Mouse (Mus musculus) intestine, embryonic 14.5 days (tissue): ENCODE results near the gene Xrra1. TPM values are rescaled to one million over a fixed set of nuclear protein-coding genes. Genes with fewer than 3 reads are reported as not detected.
A peak's percentile ranks its signal among the peaks of the same experiment; 100 is the strongest.
"Not testable (repeated sequence)": the region's sequence is repeated elsewhere in the genome, so short reads cannot be mapped to it uniquely, and the experiment has no call there.

Experiments
- ATAC-seq: fragments of 200-750 bp; cut with Nextera tagmentation; replicated peaks from 2 replicates; pipeline ENCODE4 v1.8.0; 2017; ENCODE audit warnings: low read depth, moderate number of reproducible peaks, moderate TSS enrichment, moderate library complexity; ENCODE audit not compliant: low FRiP score, low TSS enrichment
- DNase-seq: peaks from one replicate; pipeline ENCODE4 v3.0.0-alpha.2; 2018; ENCODE audit warnings: low spot score
- H3K27ac ChIP-seq: fragments of 300-500 bp; sonication (generic); 2 replicates; pipeline ENCODE4 v1.5.1; 2014; ENCODE audit warnings: low read depth, mild to moderate bottlenecking, control low read depth
- H3K27me3 ChIP-seq: fragments of 300-500 bp; sonication (generic); replicated peaks from 2 replicates; pipeline ENCODE4 v1.6.1; 2014; ENCODE audit warnings: low read length, control low read depth; ENCODE audit not compliant: control insufficient read depth, insufficient read depth
- H3K36me3 ChIP-seq: fragments of 300-500 bp; sonication (generic); 2 replicates; pipeline ENCODE4 v1.6.1; 2014; ENCODE audit warnings: low read length, control low read depth; ENCODE audit not compliant: control insufficient read depth, insufficient read depth
- H3K4me1 ChIP-seq: fragments of 300-500 bp; sonication (generic); replicated peaks from 2 replicates; pipeline ENCODE4 v1.6.1; 2014; ENCODE audit warnings: low read length, control low read depth, mixed read lengths; ENCODE audit not compliant: control insufficient read depth, insufficient read depth
- H3K4me2 ChIP-seq: fragments of 300-500 bp; sonication (generic); 2 replicates; pipeline ENCODE4 v1.6.1; 2014; ENCODE audit warnings: low read length
- H3K4me3 ChIP-seq: fragments of 300-500 bp; sonication (generic); 2 replicates; pipeline ENCODE4 v1.5.1; 2014; ENCODE audit warnings: low read depth, low read length, control low read depth, mixed read lengths
- H3K9ac ChIP-seq: fragments of 300-500 bp; sonication (generic); 2 replicates; pipeline ENCODE4 v1.6.1; 2014; ENCODE audit warnings: mild to moderate bottlenecking, low read length
- H3K9me3 ChIP-seq: fragments of 300-500 bp; sonication (generic); 2 replicates; pipeline ENCODE4 v1.6.1; 2016; ENCODE audit warnings: low read length, control low read depth; ENCODE audit not compliant: control insufficient read depth
- WGBS: fragments of 180-500 bp; shearing (Covaris S2); extraction: QIAGEN DNeasy Blood & Tissue Kit; methylation state at CpG from one replicate; pipeline ENCODE4 v1.1.7; 2014; 5-methylcytosine and 5-hydroxymethylcytosine counted together
- polyA plus RNA-seq: library from polyadenylated mRNA; unstranded; fragments of >200 nt; fragmentation: Nextera tagmentation; extraction: Ambion mirVana; gene quantifications from 2 replicates; pipeline ENCODE4 v1.2.1, GENCODE M21; 2014

The Xrra1 gene
- polyA plus RNA-seq, 1 experiment from 2014 or later, result 0.27 TPM

DNA sequence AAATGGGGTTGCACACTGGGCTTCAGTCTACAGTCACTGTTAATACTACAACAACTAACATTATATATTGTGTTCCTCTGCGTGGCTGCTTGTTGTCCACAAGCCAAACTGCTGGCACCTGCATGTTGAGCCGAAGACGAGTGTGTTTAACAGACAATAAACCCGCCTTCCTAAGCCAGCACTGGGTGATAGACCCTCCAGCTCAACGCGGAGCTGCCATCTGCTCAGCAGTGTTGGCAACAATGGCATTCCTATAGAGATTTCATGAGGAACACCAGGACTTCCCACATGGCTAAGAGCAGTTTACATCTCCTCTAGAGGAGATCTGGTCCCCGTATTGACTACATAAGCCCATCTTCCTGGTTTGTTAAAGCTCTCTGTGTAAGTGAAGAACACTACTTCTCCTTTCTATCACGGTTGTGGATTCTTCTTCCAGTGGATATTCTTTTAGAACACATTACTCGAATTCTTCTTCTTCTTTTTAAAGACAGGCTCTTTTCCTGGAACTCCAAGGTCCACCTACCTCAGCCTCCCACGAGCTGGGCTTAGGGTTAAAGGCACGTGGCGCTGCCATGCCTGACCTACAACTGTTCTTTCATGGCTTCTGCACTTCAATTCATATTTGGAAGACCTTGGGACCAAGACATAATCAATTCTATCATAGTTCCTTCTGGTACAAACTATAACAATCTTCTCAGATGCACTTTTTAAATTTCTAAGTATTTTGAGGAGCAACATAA is 98.5 kb downstream of the Xrra1 start:
- 81% methylated on average over 12 of the region's 12 CpGs for WGBS
- H3K27me3 ChIP-seq, result no peaks in the 10 kb centered on the region
- DNase-seq (peak; percentile 31), ATAC-seq (no peak)
- H3K27ac ChIP-seq, result no peak overlapping the region
- no peaks in the 10 kb centered on the region for H3K9me3 ChIP-seq
- H3K9ac ChIP-seq, result no peak overlapping the region
- H3K36me3 ChIP-seq, result peaks cover 7% of the 10 kb centered on the region; the same call in 1 of the 2 replicates
- no peak overlapping the region for H3K4me3 ChIP-seq
- H3K4me2 ChIP-seq, result no peak overlapping the region
- H3K4me1 ChIP-seq, result peaks cover 5% of the 10 kb centered on the region; the same call in 1 of the 2 replicates

DNA sequence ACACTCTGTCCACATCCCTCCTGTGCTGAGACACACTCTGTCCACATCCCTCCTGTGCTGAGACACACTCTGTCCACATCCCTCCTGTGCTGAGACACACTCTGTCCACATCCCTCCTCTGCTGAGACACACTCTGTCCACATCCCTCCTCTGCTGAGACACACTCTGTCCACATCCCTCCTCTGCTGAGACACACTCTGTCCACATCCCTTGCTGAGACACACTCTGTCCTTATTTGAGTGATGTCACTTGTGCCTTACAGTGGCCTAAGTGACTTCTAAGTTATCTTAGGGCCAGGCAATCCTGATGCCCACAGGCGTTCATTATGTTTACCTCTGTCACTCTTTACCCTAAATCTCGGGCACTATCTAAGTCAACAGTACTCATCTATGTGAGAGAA is 101.7 kb downstream of the Xrra1 start:
- DNase-seq, ATAC-seq, H3K27ac ChIP-seq, H3K27me3 ChIP-seq, H3K36me3 ChIP-seq, H3K4me2 ChIP-seq, H3K4me3 ChIP-seq, H3K9ac ChIP-seq, H3K9me3 ChIP-seq: not testable (repeated sequence)
- 27% methylated on average over 2 of the region's 2 CpGs for WGBS
- H3K4me1 ChIP-seq, result peaks cover 15% of the 10 kb centered on the region

DNA sequence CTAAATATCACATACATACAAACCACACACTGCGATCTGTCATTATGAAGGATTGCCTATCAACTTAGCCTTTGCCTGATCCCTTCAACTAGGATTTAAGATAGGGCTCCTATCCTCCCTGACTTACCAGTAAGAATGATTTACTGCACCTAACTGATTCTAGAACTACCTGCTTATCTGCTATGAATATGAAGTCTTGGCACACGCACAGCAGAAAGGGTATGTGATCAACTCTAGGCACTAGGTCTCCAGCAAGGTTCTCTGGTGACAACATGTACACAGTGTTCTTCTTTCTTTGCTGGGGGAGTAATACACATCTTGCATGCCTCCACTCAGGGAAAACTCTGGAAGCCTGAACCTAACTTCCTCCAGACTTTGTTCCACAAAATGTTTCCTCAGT is 102.6 kb downstream of the Xrra1 start:
- Histone ChIP-seq H3K4me1 (peaks cover 24% of the 10 kb centered on the region), H3K27me3 (no peaks in the 10 kb centered on the region), H3K27ac (no peak overlapping the region), H3K36me3 (no peaks in the 10 kb centered on the region), H3K9me3 (no peaks in the 10 kb centered on the region), H3K4me3 (no peak overlapping the region), H3K4me2 (no peak overlapping the region), H3K9ac (no peak overlapping the region)
- no peak for DNase-seq
- 83% methylated on average over 2 of the region's 2 CpGs for WGBS
- no peak for ATAC-seq

DNA sequence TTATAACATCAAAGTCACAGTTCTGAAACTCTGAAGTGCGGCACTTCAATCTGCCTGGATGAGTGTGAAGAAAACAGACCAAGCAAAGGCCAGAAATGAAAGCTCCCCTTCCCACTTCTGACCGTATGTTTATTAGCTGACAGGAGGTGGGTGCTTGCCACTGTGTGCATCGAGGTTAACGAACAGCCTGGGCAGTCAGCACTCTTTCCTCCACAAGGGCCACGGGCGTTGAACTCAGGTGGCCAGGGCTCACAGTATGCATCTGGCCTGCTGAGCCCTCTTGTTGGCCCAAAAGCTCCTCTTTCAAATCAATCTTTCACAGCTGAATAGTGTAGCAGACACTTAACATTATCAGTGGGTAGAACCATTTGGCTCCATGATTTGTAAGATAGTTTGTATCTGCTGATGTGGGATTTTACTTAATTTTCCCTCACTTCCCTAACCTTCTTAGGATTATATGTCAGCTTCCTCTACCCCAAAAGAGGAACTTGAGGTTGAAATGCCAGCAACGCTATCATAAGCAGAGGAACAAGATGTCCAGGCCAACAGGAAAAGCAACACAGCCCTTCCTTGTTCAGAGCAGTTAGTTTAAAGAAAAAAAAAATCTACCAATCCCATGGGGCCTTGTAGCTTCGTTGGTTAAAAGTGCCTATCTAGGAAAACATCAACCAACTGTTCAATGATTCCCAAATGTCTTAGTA is 103.8 kb downstream of the Xrra1 start:
- no peaks in the 10 kb centered on the region for H3K9me3 ChIP-seq
- DNase-seq (no peak), ATAC-seq (no peak)
- H3K4me2 ChIP-seq, result no peak overlapping the region
- H3K4me1 ChIP-seq, result peaks cover 26% of the 10 kb centered on the region
- H3K27me3 ChIP-seq, result no peaks in the 10 kb centered on the region
- H3K4me3 ChIP-seq, result no peak overlapping the region
- H3K27ac ChIP-seq, result no peak overlapping the region
- H3K9ac ChIP-seq, result no peak overlapping the region
- WGBS, result 68% methylated on average over 8 of the region's 8 CpGs
- no peaks in the 10 kb centered on the region for H3K36me3 ChIP-seq

DNA sequence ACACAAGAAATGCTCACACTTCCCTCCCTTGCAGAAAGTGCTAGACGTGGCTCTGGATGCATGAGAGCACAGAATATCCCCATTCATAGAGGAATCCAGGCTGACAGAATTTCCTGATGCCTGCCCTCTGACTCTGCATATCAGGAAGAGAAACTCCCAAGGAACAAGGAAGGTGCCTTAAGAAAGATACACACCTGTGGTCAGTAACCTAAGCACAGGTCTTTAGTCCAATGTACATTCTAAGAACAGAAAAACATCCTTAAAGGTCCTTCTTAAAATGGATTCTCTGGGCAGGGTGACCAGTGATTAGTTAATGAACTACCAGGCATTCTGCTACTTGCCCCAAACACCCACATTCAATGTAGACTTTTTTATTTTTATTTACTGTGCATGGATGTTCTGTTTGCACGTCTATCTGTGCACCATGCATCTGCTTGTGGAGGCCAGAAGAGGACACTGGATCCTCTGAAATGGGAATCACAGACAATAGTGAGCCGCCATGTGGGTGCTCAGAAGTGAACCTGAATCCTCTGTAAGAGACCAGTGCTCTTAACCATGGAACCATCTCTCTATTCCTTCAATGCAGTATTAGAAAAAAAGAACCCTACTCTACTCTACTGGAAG is 104.4 kb downstream of the Xrra1 start:
- ATAC-seq (no peak), DNase-seq (peak; percentile 27)
- Histone ChIP-seq H3K4me2 (no peak overlapping the region), H3K4me1 (peaks cover 26% of the 10 kb centered on the region), H3K27me3 (no peaks in the 10 kb centered on the region), H3K9ac (no peak overlapping the region), H3K4me3 (no peak overlapping the region), H3K36me3 (no peaks in the 10 kb centered on the region), H3K9me3 (no peaks in the 10 kb centered on the region), H3K27ac (no peak overlapping the region)
- WGBS, result 85% methylated on average over 3 of the region's 3 CpGs

DNA sequence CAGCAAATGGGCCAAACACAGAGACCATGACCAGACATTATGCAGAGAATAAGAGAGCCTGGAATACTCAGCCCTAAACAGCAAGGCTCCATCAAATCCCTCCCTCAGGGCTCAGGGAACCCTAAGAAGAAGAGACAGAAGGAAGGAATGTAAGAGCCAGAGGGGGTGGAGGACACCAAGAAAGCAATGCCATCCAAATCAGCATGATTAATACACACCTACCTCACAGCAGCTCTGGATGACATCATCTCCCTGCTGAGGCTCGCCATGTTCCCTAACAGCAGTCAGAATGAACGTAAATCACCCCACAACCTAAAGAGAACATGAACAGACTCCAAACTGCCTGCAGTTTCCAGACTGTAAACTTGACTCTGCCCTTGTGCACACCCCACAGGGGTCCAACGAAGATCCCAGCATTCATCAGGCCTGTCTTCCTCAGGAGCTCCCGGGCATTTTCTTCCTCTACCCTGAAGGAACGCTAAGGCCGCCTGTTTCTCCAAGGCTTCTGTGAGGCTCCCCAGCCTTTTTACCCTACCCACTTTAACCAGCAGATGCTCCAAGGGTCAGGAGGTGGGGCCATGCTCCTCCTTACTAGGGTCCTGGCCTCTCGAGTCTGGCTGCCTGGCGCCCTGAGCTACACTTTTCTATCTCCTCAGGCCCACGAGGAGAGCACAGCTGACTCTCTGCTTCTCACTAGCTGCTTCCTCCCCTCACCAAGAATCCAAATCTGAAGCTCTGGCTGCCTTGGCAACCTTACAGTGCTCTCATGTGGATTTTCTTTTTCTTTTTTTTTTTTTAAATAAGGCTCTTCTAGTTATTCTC is 106.3 kb downstream of the Xrra1 start:
- Histone ChIP-seq H3K4me1 (peaks cover 30% of the 10 kb centered on the region), H3K27me3 (no peaks in the 10 kb centered on the region), H3K9ac (no peak overlapping the region), H3K4me3 (0 out of 2 replicates have a peak overlapping the region, but pooled peaks have one; percentile 2), H3K27ac (peak overlapping the region; percentile 82), H3K36me3 (no peaks in the 10 kb centered on the region), H3K9me3 (no peaks in the 10 kb centered on the region), H3K4me2 (peak overlapping the region; percentile 34)
- DNase-seq, result peak; percentile 66
- peak; percentile 68 for ATAC-seq
- 17% methylated on average over 9 of the region's 9 CpGs for WGBS

DNA sequence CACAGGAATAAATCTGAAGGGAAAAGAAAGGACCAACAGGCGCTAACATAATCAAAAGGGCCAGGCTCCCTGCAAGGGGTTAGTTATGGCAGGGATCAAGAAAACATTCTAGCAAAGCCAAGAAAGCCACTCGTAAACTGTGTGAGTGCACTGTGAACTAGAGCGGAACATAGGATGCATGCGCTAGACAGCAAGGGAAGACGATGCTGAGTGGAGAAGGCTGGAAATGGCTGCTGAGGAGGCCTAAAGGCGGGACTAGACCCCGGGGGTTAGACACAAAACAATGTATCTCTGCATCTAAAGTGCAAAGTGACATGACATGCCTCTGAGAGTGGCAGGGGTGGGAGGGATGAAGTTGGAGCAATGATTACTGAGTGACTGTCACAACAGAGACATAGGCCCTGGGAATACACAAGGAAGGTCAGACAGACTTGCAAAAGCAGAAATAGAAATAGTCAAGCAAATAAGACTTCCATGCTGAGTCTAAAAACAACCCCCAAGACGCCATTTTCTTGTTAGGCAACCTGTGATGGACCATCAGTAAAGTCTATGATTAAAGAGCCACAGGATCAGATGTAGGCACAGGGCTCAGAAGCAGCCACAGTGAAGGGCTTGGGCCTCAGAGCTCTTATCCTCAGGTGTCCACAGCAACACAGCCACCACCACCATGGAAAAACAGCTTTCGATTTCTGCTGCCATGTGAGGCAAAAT is 107.2 kb downstream of the Xrra1 start:
- Histone ChIP-seq H3K9ac (no peak overlapping the region), H3K27me3 (no peaks in the 10 kb centered on the region), H3K4me2 (peak overlapping the region; percentile 34), H3K9me3 (no peaks in the 10 kb centered on the region), H3K4me1 (peaks cover 29% of the 10 kb centered on the region), H3K4me3 (no peak overlapping the region), H3K36me3 (no peaks in the 10 kb centered on the region), H3K27ac (peak overlapping the region; percentile 82)
- WGBS, result 48% methylated on average over 9 of the region's 9 CpGs
- no peak for ATAC-seq
- DNase-seq, result peak; percentile 51
